Mouse (Mus musculus): ENCODE measurements at regions not wholly inside any gene's neighbourhood (a gene's known extent, or its start where the extent isn't known, plus 50 kb on each side); places are given as distances from the start of the nearest gene placed in this dataset.

GRCm38 (mm10) chr5:39347019-39347418 lies 408.3 kb downstream of the Hs3st1 start:
- intact Hi-C loops (cut with DNase I) = no loop called here

DNA sequence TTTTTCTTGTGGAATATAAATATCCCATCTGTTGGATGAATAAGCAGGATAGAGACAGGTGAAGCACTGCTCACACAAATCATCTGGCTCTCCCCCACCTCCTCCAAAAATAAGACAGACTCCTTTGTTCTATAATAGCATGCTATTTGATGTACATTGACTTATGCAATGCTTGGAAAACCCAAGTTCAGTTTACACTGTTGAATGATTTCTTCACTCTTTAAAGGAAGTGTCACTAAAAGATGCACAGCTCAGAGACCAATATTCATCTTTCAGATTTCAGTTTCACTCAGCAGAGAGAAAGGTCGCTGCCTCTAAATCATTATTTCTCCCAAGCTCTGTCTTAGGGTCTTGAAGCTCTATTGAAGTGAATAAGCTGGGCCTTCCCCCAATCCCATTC lies 417.4 kb downstream of the Hs3st1 start:
- DNase-seq (ENCODE audit: low spot score in 2 of 2) = no peak
- intact Hi-C loops (cut with DNase I) = no loop called here

More at GRCm38 (mm10) chr5:39347019-39347418, 408.3 kb downstream of the Hs3st1 start:
- DNase-seq (ENCODE audit: low spot score in 2 of 2) = no peak

- no peak for DNase-seq (ENCODE audit: low spot score in 2 of 2)
- intact Hi-C loops (cut with DNase I) = no loop called here
Measured at GRCm38 (mm10) chr5:39336484-39336985, 418.7 kb downstream of the Hs3st1 start.

- DNase-seq (ENCODE audit: low spot score in 2 of 2) = no peak
- intact Hi-C loops (cut with DNase I) = no loop called here
Measured at GRCm38 (mm10) chr5:39335321-39335720, 420.0 kb downstream of the Hs3st1 start.

GRCm38 (mm10) chr5:39334241-39334640 lies 421.0 kb downstream of the Hs3st1 start:
- intact Hi-C loops (cut with DNase I) = no loop called here
- DNase-seq (ENCODE audit: low spot score in 2 of 2) = no peak

DNA sequence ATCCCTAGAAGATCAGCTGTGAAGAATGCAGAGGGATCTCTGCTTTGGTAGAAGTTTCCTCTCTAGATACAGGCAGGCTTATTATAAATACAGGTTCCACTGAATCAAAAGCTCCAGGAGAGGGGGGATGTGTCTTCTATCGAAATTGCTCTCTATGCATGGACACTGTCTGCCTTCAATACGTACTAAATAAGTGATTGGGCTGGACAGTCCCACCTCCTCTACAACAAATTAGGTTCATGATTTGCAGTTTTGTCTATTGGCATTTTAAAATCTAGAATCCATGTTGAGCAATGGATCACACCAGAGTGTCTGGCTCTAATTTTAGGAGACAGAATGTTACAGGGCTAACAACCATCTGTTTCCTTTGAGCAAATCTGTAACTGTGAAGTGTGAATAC lies 429.9 kb downstream of the Hs3st1 start:
- intact Hi-C loops (cut with DNase I) = loop anchor here (5.0 to 10.0 kb wide), 4 partner anchors 58 to 431 kb away; no protein-coding TSS in a partner anchor
- peak; percentile 45 to 77 for DNase-seq (ENCODE audit: low spot score in 2 of 2)

DNA sequence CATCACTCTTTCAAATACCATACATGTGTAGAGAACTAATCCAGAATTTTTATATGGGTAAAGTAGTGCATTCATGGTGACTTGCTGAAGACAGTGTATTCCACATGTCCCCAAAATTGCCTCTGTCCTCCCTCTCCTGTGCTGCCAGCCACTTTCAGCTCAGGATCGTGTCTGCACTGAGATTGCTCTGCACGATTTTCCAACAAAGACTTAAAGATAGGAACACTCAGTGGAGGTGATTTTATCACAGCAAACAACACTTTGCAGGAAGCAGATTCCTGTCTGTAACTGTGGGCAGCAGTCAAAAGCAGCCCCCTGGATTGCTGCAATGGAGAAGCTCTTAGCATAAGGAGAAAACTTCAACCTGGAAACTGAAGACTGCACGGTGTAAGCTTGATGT lies 438.8 kb downstream of the Hs3st1 start:
- intact Hi-C loops (cut with DNase I) = loop anchor here (10.0 kb wide), 1 partner anchor 532 kb away; no protein-coding TSS in a partner anchor
- peak in 1 of 2 experiments; percentile 68 for DNase-seq (ENCODE audit: low spot score in 2 of 2)

DNA sequence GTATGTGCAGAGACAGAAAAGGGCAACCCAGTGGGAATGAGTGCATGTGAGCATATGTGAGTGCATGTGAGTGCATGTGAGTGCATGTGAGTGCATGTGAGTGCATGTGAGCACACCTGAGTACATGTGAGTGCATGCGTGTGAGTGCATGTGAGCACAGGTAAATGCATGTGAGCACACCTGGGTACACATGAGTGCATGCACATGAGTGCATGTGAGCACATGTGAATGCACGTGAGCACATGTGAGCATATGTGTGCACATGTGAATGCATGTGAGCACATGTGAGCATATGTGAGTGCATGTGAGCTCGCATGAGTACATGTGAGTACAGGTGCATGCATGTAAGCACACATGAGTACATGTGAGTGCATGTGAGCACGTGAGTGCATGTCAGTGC lies 434.6 kb upstream of the Clnk start:
- no peak for DNase-seq (ENCODE audit: low spot score in 2 of 2)
- intact Hi-C loops (cut with DNase I) = loop anchor here (10.0 kb wide), 1 partner anchor 526 kb away; no protein-coding TSS in a partner anchor

DNA sequence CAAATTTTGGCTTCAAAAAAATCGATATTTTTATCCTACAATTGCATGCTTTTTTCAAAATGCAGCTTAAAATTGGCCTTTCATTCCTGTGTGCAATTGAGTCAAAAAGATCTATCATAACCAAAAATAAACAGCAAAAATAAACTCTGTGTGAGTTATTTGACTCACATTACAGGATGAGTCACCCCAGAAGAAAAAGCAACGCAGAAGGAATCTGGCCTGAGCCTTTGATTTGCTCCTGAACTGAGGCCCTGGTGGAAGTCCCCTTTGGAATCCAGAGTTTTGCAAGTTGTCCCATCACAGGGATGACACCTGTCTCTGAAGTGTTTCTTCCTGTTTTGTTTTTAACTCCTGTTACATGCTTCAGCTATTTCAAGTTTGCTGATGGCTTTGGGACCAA lies 429.2 kb upstream of the Clnk start:
- peak in 1 of 2 experiments; percentile 24 for DNase-seq (ENCODE audit: low spot score in 2 of 2)
- intact Hi-C loops (cut with DNase I) = no loop called here

GRCm38 (mm10) chr5:39292849-39293248 lies 416.2 kb upstream of the Clnk start:
- DNase-seq (ENCODE audit: low spot score in 2 of 2) = no peak
- intact Hi-C loops (cut with DNase I) = no loop called here

- DNase-seq (ENCODE audit: low spot score in 2 of 2) = no peak
- intact Hi-C loops (cut with DNase I) = no loop called here
Measured at GRCm38 (mm10) chr5:39281021-39281420, 404.4 kb upstream of the Clnk start.

DNA sequence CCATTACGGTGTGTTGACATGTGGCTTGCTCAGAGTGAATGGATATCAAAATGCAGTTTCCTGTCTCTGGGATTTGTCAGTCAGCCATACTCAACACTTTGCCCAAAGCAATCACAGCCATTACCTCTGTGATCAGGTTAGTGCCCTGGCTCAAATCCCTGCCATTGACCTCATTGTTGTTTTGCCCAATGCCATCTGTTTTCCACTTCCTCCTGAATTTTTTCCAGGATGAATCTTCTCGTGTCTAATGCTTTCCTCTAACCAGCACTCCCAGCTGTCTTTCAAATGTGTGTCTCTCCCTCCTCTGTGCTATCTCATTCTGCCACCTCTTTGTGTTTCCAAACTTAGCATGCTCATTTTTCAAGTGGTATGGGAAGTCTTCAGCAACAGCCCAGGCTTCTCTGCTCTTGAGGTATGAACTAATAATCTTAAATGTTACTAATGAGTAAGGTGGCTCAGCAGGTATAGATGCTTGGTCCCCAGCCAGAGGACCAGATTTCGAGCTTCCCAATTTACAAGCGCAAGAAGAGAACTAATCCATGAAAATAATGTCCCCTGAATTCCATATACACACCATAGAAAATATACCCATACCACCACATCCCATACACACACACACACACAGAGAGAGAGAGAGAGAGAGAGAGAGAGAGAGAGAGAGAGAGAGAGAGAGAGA lies 397.2 kb upstream of the Clnk start:
- DNase-seq (ENCODE audit: low spot score in 2 of 2) = no peak
- intact Hi-C loops (cut with DNase I) = no loop called here

DNA sequence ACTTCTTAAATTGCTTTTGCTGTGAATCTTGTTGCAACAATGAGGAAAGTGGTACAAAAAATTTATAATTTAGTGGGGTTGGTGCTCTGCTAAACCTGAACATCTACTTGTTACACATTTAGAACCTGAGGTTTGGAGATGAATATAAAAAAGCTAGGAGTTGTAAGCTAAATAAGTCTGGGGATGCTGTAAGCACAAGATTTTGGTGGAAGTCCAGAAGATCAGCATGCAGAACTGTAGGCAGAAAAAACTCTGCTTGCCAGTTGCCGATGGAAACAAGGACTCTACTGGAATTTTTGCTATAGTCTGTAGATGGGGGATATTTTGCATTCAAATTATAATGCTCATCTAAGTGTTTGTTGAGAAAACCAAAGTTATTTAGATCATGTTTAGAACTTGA lies 390.5 kb upstream of the Clnk start:
- DNase-seq (ENCODE audit: low spot score in 2 of 2) = peak in 1 of 2 experiments; percentile 80
- intact Hi-C loops (cut with DNase I) = loop anchor here (5.0 kb wide), 1 partner anchor 60 kb away; no protein-coding TSS in a partner anchor

- no peak for DNase-seq (ENCODE audit: low spot score in 2 of 2)
- intact Hi-C loops (cut with DNase I) = no loop called here
Measured at GRCm38 (mm10) chr5:39260721-39261190, 384.1 kb upstream of the Clnk start.

DNA sequence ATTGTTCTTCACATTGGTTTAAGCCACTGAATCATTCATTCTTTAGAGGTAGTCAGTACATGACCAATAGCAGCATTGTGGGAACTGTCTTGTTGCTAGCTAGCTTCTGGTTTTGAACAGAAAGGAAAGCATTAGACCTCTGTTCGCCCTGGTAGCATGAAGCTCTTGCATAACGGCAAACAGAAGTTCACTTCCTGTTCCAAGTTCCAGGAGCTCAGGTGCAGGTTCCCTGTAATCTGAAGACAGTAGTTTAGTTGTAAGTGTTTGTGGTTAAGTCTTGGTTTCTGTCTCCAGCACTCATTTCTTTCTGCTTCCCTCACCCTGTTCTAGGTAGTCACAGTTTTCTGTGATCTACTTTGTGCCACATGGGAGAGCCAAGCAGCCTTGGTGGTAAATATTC lies 381.1 kb upstream of the Clnk start:
- DNase-seq (ENCODE audit: low spot score in 2 of 2) = no peak
- intact Hi-C loops (cut with DNase I) = no loop called here

DNA sequence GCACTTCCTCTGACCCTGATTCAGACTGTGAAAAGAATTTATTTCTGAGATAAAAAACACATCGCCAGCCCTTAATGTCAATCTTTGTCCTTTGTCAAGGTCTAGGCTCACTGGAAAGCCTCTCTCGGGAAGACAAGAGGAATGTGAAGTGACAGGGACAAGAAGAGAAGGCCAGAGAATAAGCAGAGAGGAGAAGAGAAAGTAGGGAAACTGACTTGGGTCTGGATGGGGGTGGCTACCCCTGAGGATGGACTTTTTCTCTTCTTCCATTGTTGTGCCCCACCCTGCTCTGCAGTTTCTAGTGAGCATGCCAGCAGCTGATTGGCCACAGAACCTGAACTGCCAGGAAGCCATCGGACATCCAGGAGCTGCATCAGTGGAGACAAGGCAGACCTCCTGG lies 375.6 kb upstream of the Clnk start:
- DNase-seq (ENCODE audit: low spot score in 2 of 2) = no peak
- intact Hi-C loops (cut with DNase I) = no loop called here

- intact Hi-C loops (cut with DNase I) = no loop called here
- no peak for DNase-seq (ENCODE audit: low spot score in 2 of 2)
Measured at GRCm38 (mm10) chr5:39251021-39251420, 374.4 kb upstream of the Clnk start.

DNA sequence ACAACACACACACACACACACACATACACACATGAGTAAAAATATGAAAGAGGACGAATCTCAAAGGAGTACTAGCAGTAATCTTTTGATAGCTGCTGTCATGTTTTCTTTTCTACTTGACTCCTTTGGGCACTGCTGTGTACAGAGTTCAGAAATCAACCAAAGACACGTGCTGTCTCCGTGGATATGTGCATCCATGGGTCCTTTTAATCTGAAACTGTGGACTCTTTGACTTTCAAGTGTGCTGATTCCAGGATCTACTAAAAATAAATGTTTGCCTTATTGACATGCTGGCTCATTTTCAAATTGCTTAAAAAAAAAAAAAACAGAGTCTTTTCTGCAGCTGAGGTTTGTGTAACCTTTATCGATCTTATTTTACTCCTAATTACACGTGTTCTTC lies 343.1 kb upstream of the Clnk start:
- intact Hi-C loops (cut with DNase I) = loop anchor here (5.0 kb wide), 2 partner anchors 157 to 423 kb away; no protein-coding TSS in a partner anchor
- DNase-seq (ENCODE audit: low spot score in 2 of 2) = no peak

- intact Hi-C loops (cut with DNase I) = loop anchor here (5.0 kb wide), 2 partner anchors 154 to 426 kb away; no protein-coding TSS in a partner anchor
- peak in 1 of 2 experiments; percentile 69 for DNase-seq (ENCODE audit: low spot score in 2 of 2)
Measured at GRCm38 (mm10) chr5:39216326-39216725, 339.7 kb upstream of the Clnk start.

GRCm38 (mm10) chr5:39215016-39215415 lies 338.4 kb upstream of the Clnk start:
- peak in 1 of 2 experiments; percentile 18 for DNase-seq (ENCODE audit: low spot score in 2 of 2)
- intact Hi-C loops (cut with DNase I) = loop anchor here (5.0 kb wide), 2 partner anchors 153 to 427 kb away; no protein-coding TSS in a partner anchor

GRCm38 (mm10) chr5:39212550-39212949 lies 335.9 kb upstream of the Clnk start:
- DNase-seq (ENCODE audit: low spot score in 2 of 2) = peak in 1 of 2 experiments; percentile 16
- intact Hi-C loops (cut with DNase I) = no loop called here

All from left cerebral cortex, postnatal 25 days (tissue).